Mouse (Mus musculus) heart, postnatal 0 days (tissue): ENCODE measurements around the gene Serpinb9b.

Experiments
- CTCF ChIP-seq: IDR thresholded peaks from 2 replicates; pipeline ENCODE4 v1.5.1; 2016; ENCODE audit warnings: antibody characterized with exemption, control low read depth, low read depth
- EP300 ChIP-seq: IDR thresholded peaks from 2 replicates; pipeline ENCODE4 v1.6.1; 2016; ENCODE audit warnings: antibody characterized with exemption, low read depth

DNA sequence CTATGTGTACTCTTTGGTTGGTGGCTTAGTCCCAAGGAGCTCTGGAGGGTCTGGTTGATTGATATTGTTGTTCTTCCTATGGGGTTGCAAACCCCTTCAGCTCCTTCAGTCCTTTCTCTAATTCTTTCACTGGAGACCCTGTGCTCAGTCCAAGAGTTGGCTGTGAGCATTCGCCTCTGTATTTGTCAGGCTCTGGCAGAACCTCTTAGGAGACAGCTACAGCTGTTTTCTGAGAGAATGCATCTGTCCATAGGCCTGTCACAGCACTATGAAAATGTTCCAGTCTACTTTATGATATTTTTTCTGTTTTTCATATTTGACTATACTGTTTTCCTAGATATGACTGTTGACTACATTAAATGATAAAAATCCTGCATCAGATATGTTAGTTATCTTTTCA lies 14.8 kb upstream of the Serpinb9b start:
- no peak for TF ChIP-seq EP300
- no peak for TF ChIP-seq CTCF
